Mouse (Mus musculus) CH12.LX (cell line): ENCODE measurements at regions not wholly inside any gene's neighbourhood (a gene's known extent, or its start where the extent isn't known, plus 50 kb on each side); places are given as distances from the start of the nearest gene placed in this dataset.

ENCODE experiments used
- DNase-seq: peaks from one replicate; pipeline ENCODE4 v3.0.0-alpha.2; 2013; ENCODE audit errors: extremely low read depth
- H3K27ac ChIP-seq: 2 replicates; pipeline ENCODE4 v1.5.1; 2012; ENCODE audit warnings: low read depth, mild to moderate bottlenecking, control low read depth, moderate library complexity; ENCODE audit not compliant: insufficient read depth
- H3K27me3 ChIP-seq: replicated peaks from 2 replicates; pipeline ENCODE3; 2012; ENCODE audit warnings: inconsistent platforms
- H3K36me3 ChIP-seq, 2 experiments: replicated peaks in 1 of 2; 2 replicates each; pipeline versions ENCODE3 to v1.6.1; 2012; ENCODE audit warnings: inconsistent platforms in 1 of 2, low read length in 1 of 2, mild to moderate bottlenecking in 1 of 2, mixed read lengths in 1 of 2, moderate library complexity in 1 of 2; ENCODE audit not compliant: control insufficient read depth in 1 of 2, insufficient read depth in 1 of 2
- H3K4me1 ChIP-seq, 2 experiments: 2 replicates each; pipeline ENCODE4 v1.6.1; 2012; ENCODE audit warnings: inconsistent platforms in 1 of 2, moderate library complexity in 1 of 2; ENCODE audit not compliant: insufficient read depth in 2 of 2, control insufficient read depth in 1 of 2
- H3K4me2 ChIP-seq: 2 replicates; pipeline ENCODE4 v1.6.1; 2012; ENCODE audit warnings: low read depth, mild to moderate bottlenecking, control low read depth; ENCODE audit not compliant: poor library complexity, insufficient read depth, severe bottlenecking
- H3K4me3 ChIP-seq, 3 experiments: fragments of 150-350 bp in 1 of 3; sonication (generic) in 1 of 3; replicated peaks in 1 of 3; 2 replicates each; pipeline versions ENCODE3 to v1.5.1; 2011 to 2012; ENCODE audit warnings: low read depth in 2 of 3, low read length in 2 of 3, mild to moderate bottlenecking in 2 of 3, moderate library complexity in 2 of 3, control low read depth in 1 of 3, improper control_type of control experiment in 1 of 3, inconsistent platforms in 1 of 3, mixed read lengths in 1 of 3; ENCODE audit not compliant: poor library complexity in 1 of 3
- H3K79me2 ChIP-seq: replicated peaks from 2 replicates; pipeline ENCODE4 v1.6.1; 2012; ENCODE audit warnings: mild to moderate bottlenecking, moderate library complexity; ENCODE audit not compliant: control insufficient read depth, poor library complexity, insufficient read depth, severe bottlenecking; ENCODE audit errors: extremely low read depth
- H3K9ac ChIP-seq: 2 replicates; pipeline ENCODE4 v1.6.1; 2012; ENCODE audit warnings: low read depth, mild to moderate bottlenecking, control low read depth, moderate library complexity; ENCODE audit not compliant: insufficient read depth
- H3K9me3 ChIP-seq: replicated peaks from 2 replicates; pipeline ENCODE3; 2012; ENCODE audit warnings: low read length, inconsistent platforms, mixed read lengths
- BHLHE40 ChIP-seq: IDR thresholded peaks from 2 replicates; pipeline ENCODE4 v1.6.1; 2011; ENCODE audit warnings: mild to moderate bottlenecking, low read depth, low read length, improper control_type of control experiment
- CHD2 ChIP-seq: IDR thresholded peaks from 2 replicates; pipeline ENCODE4 v1.6.1; 2011; ENCODE audit warnings: low read length, improper control_type of control experiment
- CTCF ChIP-seq, 2 experiments: IDR thresholded peaks in 1 of 2; conservative IDR thresholded peaks in 1 of 2; 2 replicates each; pipeline ENCODE4 v1.5.1; 2011 to 2012; ENCODE audit warnings: low read depth in 2 of 2, low read length in 2 of 2, improper control_type of control experiment in 1 of 2, inconsistent platforms in 1 of 2, mild to moderate bottlenecking in 1 of 2, moderate library complexity in 1 of 2
- E2F4 ChIP-seq: IDR thresholded peaks from 2 replicates; pipeline ENCODE4 v1.6.1; 2011; ENCODE audit warnings: low read depth, low read length, improper control_type of control experiment; ENCODE audit not compliant: insufficient replicate concordance
- ELF1 ChIP-seq: IDR thresholded peaks from 2 replicates; pipeline ENCODE4 v1.6.1; 2014; ENCODE audit warnings: low read depth, mild to moderate bottlenecking, inconsistent platforms, low read length, improper control_type of control experiment
- ETS1 ChIP-seq: conservative IDR thresholded peaks from 2 replicates; pipeline ENCODE4 v1.6.1; 2012; ENCODE audit warnings: low read depth, mild to moderate bottlenecking, inconsistent platforms, low read length, improper control_type of control experiment, moderate library complexity
- GABPA ChIP-seq: IDR thresholded peaks from 2 replicates; pipeline ENCODE4 v1.6.1; 2012; ENCODE audit warnings: low read depth, low read length, improper control_type of control experiment, inconsistent platforms; ENCODE audit not compliant: insufficient replicate concordance
- HCFC1 ChIP-seq: IDR thresholded peaks from 2 replicates; pipeline ENCODE4 v1.6.1; 2012; ENCODE audit warnings: low read depth, mild to moderate bottlenecking, inconsistent platforms, low read length, improper control_type of control experiment
- IRF4 ChIP-seq: IDR thresholded peaks from 2 replicates; pipeline ENCODE4 v1.6.1; 2014; ENCODE audit warnings: low read depth, mild to moderate bottlenecking, inconsistent platforms, low read length, improper control_type of control experiment
- JUN ChIP-seq: IDR thresholded peaks from 2 replicates; pipeline ENCODE4 v1.6.1; 2011; ENCODE audit warnings: low read depth, mild to moderate bottlenecking, low read length, improper control_type of control experiment, moderate library complexity; ENCODE audit not compliant: insufficient read depth
- KAT2A ChIP-seq: IDR thresholded peaks from 2 replicates; pipeline ENCODE4 v1.6.1; 2012; ENCODE audit warnings: low read length, improper control_type of control experiment, inconsistent platforms; ENCODE audit not compliant: insufficient replicate concordance
- MAFK ChIP-seq: IDR thresholded peaks from 2 replicates; pipeline ENCODE4 v1.6.1; 2011; ENCODE audit warnings: low read length, improper control_type of control experiment; ENCODE audit not compliant: insufficient replicate concordance
- MAX ChIP-seq: IDR thresholded peaks from 2 replicates; pipeline ENCODE4 v1.6.1; 2011; ENCODE audit warnings: low read length, improper control_type of control experiment
- MEF2A ChIP-seq: IDR thresholded peaks from 2 replicates; pipeline ENCODE4 v1.6.1; 2014; ENCODE audit warnings: low read depth, mild to moderate bottlenecking, inconsistent platforms, low read length, improper control_type of control experiment, borderline replicate concordance
- MYC ChIP-seq: IDR thresholded peaks from 2 replicates; pipeline ENCODE4 v1.6.1; 2011; ENCODE audit warnings: low read depth, mild to moderate bottlenecking, improper control_type of control experiment, low read length
- NELFE ChIP-seq: IDR thresholded peaks from 2 replicates; pipeline ENCODE4 v1.6.1; 2011; ENCODE audit warnings: low read depth, low read length, improper control_type of control experiment
- NRF1 ChIP-seq: IDR thresholded peaks from 2 replicates; pipeline ENCODE4 v1.6.1; 2014; ENCODE audit warnings: low read depth, mild to moderate bottlenecking, inconsistent platforms, low read length, improper control_type of control experiment, moderate library complexity
- RCOR1 ChIP-seq: conservative IDR thresholded peaks from 2 replicates; pipeline ENCODE4 v1.6.1; 2012; ENCODE audit warnings: low read depth, mild to moderate bottlenecking, inconsistent platforms, low read length, improper control_type of control experiment
- SIN3A ChIP-seq: IDR thresholded peaks from 2 replicates; pipeline ENCODE4 v1.6.1; 2012; ENCODE audit warnings: low read length, improper control_type of control experiment, inconsistent platforms
- TBP ChIP-seq: conservative IDR thresholded peaks from 2 replicates; pipeline ENCODE4 v1.6.1; 2011; ENCODE audit warnings: low read depth, low read length, improper control_type of control experiment
- TCF12 ChIP-seq: IDR thresholded peaks from 2 replicates; pipeline ENCODE4 v1.6.1; 2014; ENCODE audit warnings: low read depth, mild to moderate bottlenecking, inconsistent platforms, low read length, improper control_type of control experiment
- USF2 ChIP-seq: conservative IDR thresholded peaks from 2 replicates; pipeline ENCODE4 v1.6.1; 2011; ENCODE audit warnings: low read depth, low read length, improper control_type of control experiment
- ZC3H11A ChIP-seq: IDR thresholded peaks from 2 replicates; pipeline ENCODE4 v1.6.1; 2012; ENCODE audit warnings: low read depth, mild to moderate bottlenecking, inconsistent platforms, low read length, improper control_type of control experiment
- ZKSCAN1 ChIP-seq: IDR thresholded peaks from 2 replicates; pipeline ENCODE4 v1.6.1; 2012; ENCODE audit warnings: low read depth, inconsistent platforms, low read length, improper control_type of control experiment, borderline replicate concordance
- ZMIZ1 ChIP-seq: IDR thresholded peaks from 2 replicates; pipeline ENCODE4 v1.6.1; 2012; ENCODE audit warnings: low read depth, mild to moderate bottlenecking, inconsistent platforms, low read length, improper control_type of control experiment
- dilution Hi-C: fragments of 300-500 bp; cut with MboI; formaldehyde crosslinking; loops from 2 replicates; pipeline ENCODE4 v1.14.3; 2020; ENCODE audit warnings: low sequenced_read_pairs; ENCODE audit not compliant: extremely low pct_unique_long_range_greater_than_20kb, extremely low pct_ligation_motif_present
- in situ Hi-C: fragments of 300-500 bp; cut with MboI; formaldehyde crosslinking; loops from 3 replicates; pipeline ENCODE4 v1.14.3; 2019; ENCODE audit warnings: low sequenced_read_pairs, low pct_ligation_motif_present, low pct_unique_long_range_greater_than_20kb, mixed read lengths

- dilution Hi-C loops: no loop called here
- H3K27ac ChIP-seq: no peak overlapping the region
- in situ Hi-C loops: no loop called here
Observed at GRCm38 (mm10) chr17:65014682-65015081, 178.8 kb upstream of the 4930583I09Rik start.

GRCm38 (mm10) chr17:65000626-65001135 lies 164.8 kb upstream of the 4930583I09Rik start:
- Histone ChIP-seq H3K4me1 (no peaks in the 10 kb centered on the region), H3K27me3 (no peaks in the 10 kb centered on the region), H3K4me3 (no peak overlapping the region)
- TF ChIP-seq JUN (no peak), TCF12 (no peak), MEF2A (no peak)
- TF ChIP-seq, all 38 proteins: peak for 0
- in situ Hi-C loops: no loop called here
- H3K27ac ChIP-seq: no peak overlapping the region
- H3K9ac ChIP-seq: no peak overlapping the region
- H3K79me2 ChIP-seq: no peaks in the 10 kb centered on the region
- no peaks in the 10 kb centered on the region for H3K36me3 ChIP-seq
- DNase-seq: no peak
- dilution Hi-C loops: no loop called here
- H3K9me3 ChIP-seq: peaks cover 2% of the 10 kb centered on the region
- H3K4me2 ChIP-seq: no peak overlapping the region

More at GRCm38 (mm10) chr17:65014682-65015081, 178.8 kb upstream of the 4930583I09Rik start:
- Histone ChIP-seq H3K9me3 (no peaks in the 10 kb centered on the region), H3K4me3 (no peak overlapping the region), H3K4me2 (no peak overlapping the region), H3K36me3 (no peaks in the 10 kb centered on the region), H3K9ac (no peak overlapping the region), H3K27me3 (no peaks in the 10 kb centered on the region), H3K79me2 (no peaks in the 10 kb centered on the region), H3K4me1 (peaks cover 3 to 19% of the 10 kb centered on the region in 2 experiments; a peak in 3 of 4 replicates)
- no peak for DNase-seq
- TF ChIP-seq IRF4: no peak
- no peak for TF ChIP-seq JUN
- no peak for TF ChIP-seq MYC
- no peak for TF ChIP-seq TBP
- TF ChIP-seq ZC3H11A: no peak
- TF ChIP-seq MAFK: 0 out of 2 replicates have a peak, but pooled peaks have one; percentile 61

- H3K9me3 ChIP-seq: peaks cover 6% of the 10 kb centered on the region
- H3K4me2 ChIP-seq: no peak overlapping the region
- dilution Hi-C loops (no loop called here), in situ Hi-C loops (no loop called here)
- H3K27me3 ChIP-seq: no peaks in the 10 kb centered on the region
- no peaks in the 10 kb centered on the region for H3K79me2 ChIP-seq
- H3K36me3 ChIP-seq: no peaks in the 10 kb centered on the region
- H3K4me1 ChIP-seq: no peaks in the 10 kb centered on the region; a peak in 1 of 4 replicates
- H3K27ac ChIP-seq: no peak overlapping the region
- no peak overlapping the region for H3K4me3 ChIP-seq
- H3K9ac ChIP-seq: no peak overlapping the region
- TF ChIP-seq HCFC1 (no peak), E2F4 (no peak), TBP (no peak), KAT2A (no peak), ETS1 (no peak), NRF1 (no peak), ZMIZ1 (no peak), USF2 (no peak), TCF12 (no peak), SIN3A (no peak), CHD2 (no peak), GABPA (no peak), CTCF (conservative IDR thresholded peaks at IDR 0.05 in 1 of 2, IDR thresholded peaks at IDR 0.05 in 1 of 2; ENCODE audit: low read depth in 2 of 2, low read length in 2 of 2) (no peak), ZKSCAN1 (no peak), BHLHE40 (no peak), NELFE (no peak), RCOR1 (no peak), MAFK (no peak), ELF1 (no peak), MAX (no peak)
- no peak for DNase-seq
Observed at GRCm38 (mm10) chr17:64994483-64994882, 158.6 kb upstream of the 4930583I09Rik start.
